Mouse (Mus musculus): ENCODE measurements around the gene Prkab2. TPM values are rescaled to one million over a fixed set of nuclear protein-coding genes. Genes with fewer than 3 reads are reported as not detected.

Prkab2 gene
- polyA plus RNA-seq, 1 experiment = 8.0 TPM

DNA sequence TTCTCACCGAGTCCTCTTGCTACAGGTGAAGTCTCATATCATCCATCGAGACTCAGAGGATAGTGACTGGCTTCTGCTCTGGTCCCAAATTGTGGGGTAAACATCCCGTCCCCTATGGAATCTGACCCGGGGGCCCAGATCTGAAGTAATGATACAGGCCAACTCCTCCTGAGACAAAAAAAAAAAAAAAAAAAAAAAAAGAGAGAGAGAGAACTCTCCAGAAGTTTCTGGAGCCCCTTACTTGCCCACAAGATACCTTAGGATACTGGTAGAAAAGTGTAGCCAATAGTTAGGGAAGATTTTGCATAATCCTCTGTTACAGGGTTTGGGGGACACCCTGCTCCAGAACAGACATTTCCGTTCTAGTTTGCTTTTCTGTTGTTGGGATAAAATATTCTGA, 24.6 kb downstream of the Prkab2 start:
- no peak overlapping the region for H3K4me3 ChIP-seq (ENCODE audit: control insufficient read depth, insufficient read depth, low read length)
- TF ChIP-seq CTCF (IDR thresholded peaks at IDR 0.05; ENCODE audit: borderline replicate concordance, control insufficient read depth, extremely low read depth, insufficient read depth, low read length, poor library complexity) = no peak
- no peak for TF ChIP-seq POLR2A (IDR thresholded peaks at IDR 0.05; ENCODE audit: control insufficient read depth, extremely low read depth, insufficient read depth, low read length, poor library complexity)
- peaks cover 5% of the 10 kb centered on the region for H3K4me1 ChIP-seq (replicated peaks; ENCODE audit: control insufficient read depth, insufficient read depth, low read length)
- 48% methylated on average over 5 of the region's 5 CpGs for WGBS
- no peak overlapping the region for H3K27ac ChIP-seq (ENCODE audit: control insufficient read depth, insufficient read depth, low read length)
- no peak for DNase-seq
- H3K27me3 ChIP-seq (ENCODE audit: control insufficient read depth, insufficient read depth, low read length) = no peaks in the 10 kb centered on the region
- H3K36me3 ChIP-seq (ENCODE audit: control insufficient read depth, insufficient read depth, low read length) = no peaks in the 10 kb centered on the region

GRCm38 (mm10) chr3:97683560-97684195, 25.7 kb downstream of the Prkab2 start:
- H3K4me1 ChIP-seq (replicated peaks; ENCODE audit: control insufficient read depth, insufficient read depth, low read length) = peaks cover 5% of the 10 kb centered on the region
- H3K4me3 ChIP-seq (ENCODE audit: control insufficient read depth, insufficient read depth, low read length) = no peak overlapping the region
- DNase-seq = no peak
- WGBS = 78% methylated on average over 16 of the region's 16 CpGs
- TF ChIP-seq POLR2A (IDR thresholded peaks at IDR 0.05; ENCODE audit: control insufficient read depth, extremely low read depth, insufficient read depth, low read length, poor library complexity) (no peak), CTCF (IDR thresholded peaks at IDR 0.05; ENCODE audit: borderline replicate concordance, control insufficient read depth, extremely low read depth, insufficient read depth, low read length, poor library complexity) (no peak)
- H3K36me3 ChIP-seq (ENCODE audit: control insufficient read depth, insufficient read depth, low read length) = no peaks in the 10 kb centered on the region
- no peak overlapping the region for H3K27ac ChIP-seq (ENCODE audit: control insufficient read depth, insufficient read depth, low read length)
- no peaks in the 10 kb centered on the region for H3K27me3 ChIP-seq (ENCODE audit: control insufficient read depth, insufficient read depth, low read length)

- no peak for DNase-seq
- H3K27ac ChIP-seq (ENCODE audit: control insufficient read depth, insufficient read depth, low read length) = no peak overlapping the region
- no peaks in the 10 kb centered on the region for H3K36me3 ChIP-seq (ENCODE audit: control insufficient read depth, insufficient read depth, low read length)
- H3K4me1 ChIP-seq (replicated peaks; ENCODE audit: control insufficient read depth, insufficient read depth, low read length) = peaks cover 3% of the 10 kb centered on the region
- H3K4me3 ChIP-seq (ENCODE audit: control insufficient read depth, insufficient read depth, low read length) = no peak overlapping the region
- H3K27me3 ChIP-seq (ENCODE audit: control insufficient read depth, insufficient read depth, low read length) = no peaks in the 10 kb centered on the region
- WGBS = 76% methylated on average over 4 of the region's 4 CpGs
- TF ChIP-seq CTCF (IDR thresholded peaks at IDR 0.05; ENCODE audit: borderline replicate concordance, control insufficient read depth, extremely low read depth, insufficient read depth, low read length, poor library complexity) = no peak
- TF ChIP-seq POLR2A (IDR thresholded peaks at IDR 0.05; ENCODE audit: control insufficient read depth, extremely low read depth, insufficient read depth, low read length, poor library complexity) = no peak
Observed at GRCm38 (mm10) chr3:97686372-97687117, 28.6 kb downstream of the Prkab2 start.

- Histone ChIP-seq H3K36me3 (ENCODE audit: control insufficient read depth, insufficient read depth, low read length) (no peaks in the 10 kb centered on the region), H3K4me3 (ENCODE audit: control insufficient read depth, insufficient read depth, low read length) (no peak overlapping the region), H3K27me3 (ENCODE audit: control insufficient read depth, insufficient read depth, low read length) (no peaks in the 10 kb centered on the region), H3K4me1 (replicated peaks; ENCODE audit: control insufficient read depth, insufficient read depth, low read length) (no peaks in the 10 kb centered on the region), H3K27ac (ENCODE audit: control insufficient read depth, insufficient read depth, low read length) (no peak overlapping the region)
- no peak for DNase-seq
- 68% methylated on average over 2 of the region's 2 CpGs for WGBS
- TF ChIP-seq CTCF (IDR thresholded peaks at IDR 0.05; ENCODE audit: borderline replicate concordance, control insufficient read depth, extremely low read depth, insufficient read depth, low read length, poor library complexity) (no peak), POLR2A (IDR thresholded peaks at IDR 0.05; ENCODE audit: control insufficient read depth, extremely low read depth, insufficient read depth, low read length, poor library complexity) (no peak)
Observed at GRCm38 (mm10) chr3:97689289-97689688, 31.3 kb downstream of the Prkab2 start.

- WGBS = 93% methylated on average over 7 of the region's 7 CpGs
Observed at GRCm38 (mm10) chr3:97690590-97690989, 32.6 kb downstream of the Prkab2 start.

GRCm38 (mm10) chr3:97691443-97692017, 33.5 kb downstream of the Prkab2 start:
- DNase-seq = no peak
- no peaks in the 10 kb centered on the region for H3K36me3 ChIP-seq (ENCODE audit: control insufficient read depth, insufficient read depth, low read length)
- no peaks in the 10 kb centered on the region for H3K27me3 ChIP-seq (ENCODE audit: control insufficient read depth, insufficient read depth, low read length)
- H3K27ac ChIP-seq (ENCODE audit: control insufficient read depth, insufficient read depth, low read length) = no peak overlapping the region
- no peaks in the 10 kb centered on the region for H3K4me1 ChIP-seq (replicated peaks; ENCODE audit: control insufficient read depth, insufficient read depth, low read length)
- TF ChIP-seq POLR2A (IDR thresholded peaks at IDR 0.05; ENCODE audit: control insufficient read depth, extremely low read depth, insufficient read depth, low read length, poor library complexity) (no peak), CTCF (IDR thresholded peaks at IDR 0.05; ENCODE audit: borderline replicate concordance, control insufficient read depth, extremely low read depth, insufficient read depth, low read length, poor library complexity) (no peak)
- H3K4me3 ChIP-seq (ENCODE audit: control insufficient read depth, insufficient read depth, low read length) = no peak overlapping the region
- WGBS = 95% methylated on average over 12 of the region's 12 CpGs

More at GRCm38 (mm10) chr3:97690590-97690989, 32.6 kb downstream of the Prkab2 start:
- H3K4me3 ChIP-seq (ENCODE audit: control insufficient read depth, insufficient read depth, low read length) = no peak overlapping the region
- no peak for DNase-seq
- no peaks in the 10 kb centered on the region for H3K36me3 ChIP-seq (ENCODE audit: control insufficient read depth, insufficient read depth, low read length)
- no peak for TF ChIP-seq POLR2A (IDR thresholded peaks at IDR 0.05; ENCODE audit: control insufficient read depth, extremely low read depth, insufficient read depth, low read length, poor library complexity)
- TF ChIP-seq CTCF (IDR thresholded peaks at IDR 0.05; ENCODE audit: borderline replicate concordance, control insufficient read depth, extremely low read depth, insufficient read depth, low read length, poor library complexity) = no peak
- H3K27ac ChIP-seq (ENCODE audit: control insufficient read depth, insufficient read depth, low read length) = no peak overlapping the region
- no peaks in the 10 kb centered on the region for H3K4me1 ChIP-seq (replicated peaks; ENCODE audit: control insufficient read depth, insufficient read depth, low read length)
- no peaks in the 10 kb centered on the region for H3K27me3 ChIP-seq (ENCODE audit: control insufficient read depth, insufficient read depth, low read length)

Data from thymus, adult 2 months (tissue).